Mouse (Mus musculus): Measurements from ENCODE around the gene Olfr854.

Olfr854 gene

DNA sequence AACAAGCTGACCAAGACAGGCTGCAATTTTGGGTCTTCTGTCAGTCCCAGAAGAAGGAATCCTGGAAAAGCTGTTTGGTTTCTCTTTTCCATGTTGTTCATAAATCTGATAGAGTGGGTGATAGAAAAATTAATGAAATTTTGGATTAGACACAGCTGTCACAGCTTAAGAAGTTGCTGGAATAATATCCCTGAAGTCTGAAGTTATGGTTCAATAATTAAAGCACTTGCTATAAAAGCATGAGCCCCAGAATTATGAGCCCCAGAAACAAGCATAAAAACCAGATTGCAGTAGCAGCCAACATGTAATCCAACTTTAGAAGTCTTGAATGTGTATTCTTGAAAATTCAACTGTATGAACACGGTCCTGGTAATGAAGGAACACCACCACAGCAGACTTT, at the start of gene Olfr854:
TSS of gene Olfr854 (minus strand) at position 101 of the 400 bp plus-strand sequence.
- no peak for DNase-seq (ENCODE audit: low read depth, low spot score)

DNA sequence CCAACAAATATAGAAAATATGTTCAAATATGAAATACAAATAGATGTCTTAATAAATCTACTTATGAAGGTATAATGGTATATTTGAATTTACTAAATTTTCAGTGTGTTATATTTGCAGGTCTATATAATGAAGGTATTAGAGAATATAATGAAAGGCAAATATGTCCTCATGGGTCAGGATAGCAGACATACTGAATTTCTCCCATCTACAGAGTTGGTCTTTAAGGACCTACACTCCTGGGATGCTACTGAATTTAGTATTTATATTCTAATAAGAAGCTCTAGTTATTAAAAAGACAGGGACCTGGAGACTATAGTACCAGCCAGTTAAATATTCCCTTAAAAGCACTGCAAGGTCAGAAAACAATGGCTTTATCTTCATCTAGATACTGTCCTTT, 15.1 kb upstream of the Olfr854 start, which contains the start of gene Olfr855:
TSS of gene Olfr855 (plus strand) at position 301 of the 400 bp plus-strand sequence.
- no peak for DNase-seq (ENCODE audit: low read depth, low spot score)

DNA sequence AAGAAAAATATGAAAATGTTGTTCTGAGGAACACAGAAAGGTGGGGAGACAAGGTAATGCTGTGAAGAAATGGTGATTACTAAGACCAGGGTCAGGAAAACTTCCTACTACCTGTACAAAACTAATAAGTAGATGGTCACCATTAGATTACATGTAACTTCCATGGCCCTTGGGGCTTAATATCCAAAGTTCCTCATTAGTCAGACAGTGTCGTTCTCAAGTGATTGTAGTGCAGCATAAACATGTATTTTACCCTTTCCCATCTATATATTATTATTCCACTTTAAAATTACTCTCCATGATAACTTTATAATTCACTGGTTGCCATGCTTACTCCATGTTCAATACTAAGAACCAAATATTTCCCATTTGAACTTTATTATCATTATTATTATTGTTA, 26.2 kb downstream of the Olfr854 start, which contains the start of gene Olfr853:
TSS of gene Olfr853 (minus strand) at position 101 of the 400 bp plus-strand sequence.
- no peak for DNase-seq (ENCODE audit: low read depth, low spot score)

Measured in A20 (cell line).